Mouse (Mus musculus): ENCODE measurements around the gene Mpo. TPM values are rescaled to one million over a fixed set of nuclear protein-coding genes. Genes with fewer than 3 reads are reported as not detected.

The Mpo gene
- not detected for polyA plus RNA-seq (2012; fragmentation: generic; extraction: Trizol)
- long read RNA-seq, experiment 1, result 0 reads
- long read RNA-seq, experiment 2, result 0 reads

DNA sequence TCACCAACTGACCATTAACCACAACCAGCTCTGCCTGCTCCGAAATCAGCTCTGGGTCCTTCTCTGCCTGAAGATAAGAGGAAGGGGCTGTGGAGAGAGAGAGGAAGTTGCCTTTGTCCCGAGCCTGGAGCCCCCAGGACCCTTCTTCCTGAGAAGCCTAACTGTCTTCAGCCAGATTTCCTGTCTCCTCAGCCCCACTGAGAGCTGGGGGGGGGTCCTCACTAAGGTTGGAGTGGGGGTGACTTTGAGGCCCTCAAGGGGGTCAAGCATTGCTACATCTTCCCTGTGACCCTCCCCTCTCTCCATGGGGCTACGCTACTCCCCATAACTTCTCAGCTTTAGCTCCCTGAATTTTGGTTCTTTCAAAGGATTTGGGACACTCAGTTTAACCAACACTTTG, at the start of gene Mpo:
Gene Mpo, plus strand, starts transcription at position 122 of the 400 bp plus-strand sequence.
- Histone ChIP-seq H3K27me3 (ENCODE audit: control insufficient read depth, insufficient read depth, insufficient read length) (peaks cover 48% of the 10 kb centered on the region), H3ac (ENCODE audit: control insufficient read depth, insufficient read length, low read depth) (no peak within 1 kb of the TSS), H3K4me3 (ENCODE audit: insufficient read depth, poor library complexity, severe bottlenecking) (no peak within 1 kb of the TSS), H3K79me2 (ENCODE audit: control insufficient read depth, insufficient read depth) (no peaks in the 10 kb centered on the region), H3K79me3 (ENCODE audit: low read depth) (no peaks in the 10 kb centered on the region), H3K36me3 (ENCODE audit: control insufficient read depth, insufficient read depth) (no peaks in the 10 kb centered on the region)
- TF ChIP-seq CEBPB (IDR thresholded peaks at IDR 0.05; ENCODE audit: low read depth) (no peak), MAX (IDR thresholded peaks at IDR 0.05) (no peak)

DNA sequence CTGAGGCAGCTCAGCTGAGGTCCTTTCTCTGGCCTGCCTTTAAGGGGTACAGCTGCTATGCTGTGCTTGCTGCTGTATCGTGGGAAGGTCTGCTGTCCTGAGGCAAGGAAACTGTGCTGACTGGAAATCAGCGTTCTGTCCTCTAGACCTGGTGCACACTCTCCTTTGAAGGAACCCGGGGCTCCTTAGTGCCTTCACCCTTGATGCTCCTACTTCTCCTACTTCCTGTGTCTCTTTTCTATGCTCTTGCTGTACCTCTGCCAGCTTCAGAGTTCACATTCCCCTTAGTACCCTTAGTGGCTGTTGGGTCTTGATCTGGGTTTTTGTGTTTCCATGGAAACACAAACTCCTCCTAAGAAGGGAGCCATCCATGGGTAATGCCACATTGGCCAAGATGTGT, 49.7 kb upstream of the Mpo start:
- Histone ChIP-seq H3K36me3 (ENCODE audit: control insufficient read depth, insufficient read depth) (peaks cover 45% of the 10 kb centered on the region), H3K79me3 (ENCODE audit: low read depth) (no peaks in the 10 kb centered on the region), H3K27me3 (ENCODE audit: control insufficient read depth, insufficient read depth, insufficient read length) (no peaks in the 10 kb centered on the region), H3K4me3 (ENCODE audit: insufficient read depth, poor library complexity, severe bottlenecking) (no peak overlapping the region), H3K79me2 (ENCODE audit: control insufficient read depth, insufficient read depth) (no peaks in the 10 kb centered on the region), H3ac (ENCODE audit: control insufficient read depth, insufficient read length, low read depth) (no peak overlapping the region)
- no peak for TF ChIP-seq USF1 (IDR thresholded peaks at IDR 0.05; ENCODE audit: low read depth)
- TF ChIP-seq MYOD1 (IDR thresholded peaks at IDR 0.05; ENCODE audit: control insufficient read depth, insufficient read length, low read depth), result no peak
- TF ChIP-seq MAX (IDR thresholded peaks at IDR 0.05), result no peak
- no peak for TF ChIP-seq MYOG (IDR thresholded peaks at IDR 0.05; ENCODE audit: control insufficient read depth, extremely low read depth, insufficient read length)
- no peak for TF ChIP-seq CTCF (IDR thresholded peaks at IDR 0.05; ENCODE audit: control insufficient read depth, insufficient read depth, insufficient read length)
- no peak for TF ChIP-seq CEBPB (IDR thresholded peaks at IDR 0.05; ENCODE audit: low read depth)
- no peak for TF ChIP-seq FOSL1 (IDR thresholded peaks at IDR 0.05; ENCODE audit: insufficient read depth, low read length, poor library complexity, severe bottlenecking)

DNA sequence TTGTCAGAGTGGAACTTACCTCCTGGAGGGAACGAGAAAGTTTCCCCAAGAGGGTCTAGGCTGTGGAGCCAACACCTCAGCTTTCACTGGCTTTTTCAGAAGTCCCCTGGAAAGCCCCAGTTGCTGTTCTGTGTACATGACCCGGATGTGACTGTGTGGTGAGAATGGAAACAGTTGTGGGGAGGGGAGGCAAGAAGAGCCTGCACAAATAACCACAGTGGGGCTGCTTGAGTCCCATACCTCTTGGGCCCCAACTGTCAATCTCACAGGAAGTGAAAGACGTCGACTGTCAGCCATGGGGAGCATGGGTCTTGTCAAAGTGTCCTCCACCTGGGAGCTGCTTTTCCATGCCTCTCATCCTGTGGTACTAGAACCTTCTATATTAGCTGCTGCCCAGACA, 48.4 kb upstream of the Mpo start:
- peaks cover 38% of the 10 kb centered on the region for H3K36me3 ChIP-seq (ENCODE audit: control insufficient read depth, insufficient read depth)
- TF ChIP-seq MAX (IDR thresholded peaks at IDR 0.05) (no peak), MYOD1 (IDR thresholded peaks at IDR 0.05; ENCODE audit: control insufficient read depth, insufficient read length, low read depth) (no peak), CTCF (IDR thresholded peaks at IDR 0.05; ENCODE audit: control insufficient read depth, insufficient read depth, insufficient read length) (no peak), FOSL1 (IDR thresholded peaks at IDR 0.05; ENCODE audit: insufficient read depth, low read length, poor library complexity, severe bottlenecking) (no peak), USF1 (IDR thresholded peaks at IDR 0.05; ENCODE audit: low read depth) (no peak), MYOG (IDR thresholded peaks at IDR 0.05; ENCODE audit: control insufficient read depth, extremely low read depth, insufficient read length) (no peak), CEBPB (IDR thresholded peaks at IDR 0.05; ENCODE audit: low read depth) (no peak)
- no peak overlapping the region for H3K4me3 ChIP-seq (ENCODE audit: insufficient read depth, poor library complexity, severe bottlenecking)
- H3K79me3 ChIP-seq (ENCODE audit: low read depth), result no peaks in the 10 kb centered on the region
- no peak overlapping the region for H3ac ChIP-seq (ENCODE audit: control insufficient read depth, insufficient read length, low read depth)
- H3K27me3 ChIP-seq (ENCODE audit: control insufficient read depth, insufficient read depth, insufficient read length), result no peaks in the 10 kb centered on the region
- no peaks in the 10 kb centered on the region for H3K79me2 ChIP-seq (ENCODE audit: control insufficient read depth, insufficient read depth)

DNA sequence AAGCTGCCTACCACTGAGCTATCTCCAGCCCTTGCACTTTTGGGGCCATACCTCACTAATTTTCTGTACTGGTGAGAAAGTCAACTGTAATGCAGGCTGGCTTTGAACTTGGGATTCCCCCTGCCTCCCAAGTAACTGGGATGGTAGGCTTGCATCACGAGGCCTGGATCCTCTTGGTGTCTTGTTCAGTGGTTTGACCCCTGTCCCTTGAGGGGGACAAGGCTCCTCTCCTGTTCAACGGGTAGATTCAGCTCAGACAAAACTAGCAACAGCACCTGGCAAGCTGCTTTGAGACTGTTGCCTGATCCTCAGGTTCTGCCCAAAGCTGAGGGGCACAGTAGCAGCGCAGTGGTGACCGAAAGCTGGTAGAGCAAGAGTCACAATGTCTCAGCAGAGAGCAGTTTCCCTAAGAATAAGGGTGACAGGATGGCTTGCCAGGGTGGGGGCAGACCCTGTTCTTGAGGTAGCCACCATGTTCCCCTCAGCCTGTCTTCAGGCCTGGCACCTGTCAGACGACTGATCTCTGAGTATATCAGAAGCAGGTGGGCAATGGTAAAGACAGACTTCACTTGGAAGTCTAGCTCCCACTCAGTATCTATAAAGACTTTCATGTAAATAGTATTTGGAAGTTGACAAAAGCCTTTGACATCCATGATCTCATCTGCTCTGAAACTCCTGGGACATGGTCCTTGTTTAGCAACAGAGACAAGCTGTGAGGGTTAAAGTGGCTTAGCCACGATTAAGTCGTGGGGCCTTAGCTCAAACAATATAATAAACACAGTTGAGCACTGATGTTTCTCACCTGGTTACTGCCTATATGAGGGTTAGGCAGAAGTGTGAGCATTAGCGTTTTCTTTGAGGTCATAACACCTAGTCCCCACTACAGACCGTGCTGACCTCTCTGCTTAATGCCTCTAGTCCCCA, 47.5 kb upstream of the Mpo start:
- Histone ChIP-seq H3K4me3 (ENCODE audit: insufficient read depth, poor library complexity, severe bottlenecking) (no peak overlapping the region), H3K36me3 (ENCODE audit: control insufficient read depth, insufficient read depth) (peaks cover 30% of the 10 kb centered on the region), H3K27me3 (ENCODE audit: control insufficient read depth, insufficient read depth, insufficient read length) (no peaks in the 10 kb centered on the region), H3ac (ENCODE audit: control insufficient read depth, insufficient read length, low read depth) (no peak overlapping the region), H3K79me3 (ENCODE audit: low read depth) (no peaks in the 10 kb centered on the region), H3K79me2 (ENCODE audit: control insufficient read depth, insufficient read depth) (no peaks in the 10 kb centered on the region)
- TF ChIP-seq MYOG (IDR thresholded peaks at IDR 0.05; ENCODE audit: control insufficient read depth, extremely low read depth, insufficient read length), result no peak
- TF ChIP-seq MAX (IDR thresholded peaks at IDR 0.05), result no peak
- TF ChIP-seq CEBPB (IDR thresholded peaks at IDR 0.05; ENCODE audit: low read depth), result no peak
- TF ChIP-seq USF1 (IDR thresholded peaks at IDR 0.05; ENCODE audit: low read depth), result no peak
- no peak for TF ChIP-seq FOSL1 (IDR thresholded peaks at IDR 0.05; ENCODE audit: insufficient read depth, low read length, poor library complexity, severe bottlenecking)
- TF ChIP-seq CTCF (IDR thresholded peaks at IDR 0.05; ENCODE audit: control insufficient read depth, insufficient read depth, insufficient read length), result no peak
- TF ChIP-seq MYOD1 (IDR thresholded peaks at IDR 0.05; ENCODE audit: control insufficient read depth, insufficient read length, low read depth), result no peak

DNA sequence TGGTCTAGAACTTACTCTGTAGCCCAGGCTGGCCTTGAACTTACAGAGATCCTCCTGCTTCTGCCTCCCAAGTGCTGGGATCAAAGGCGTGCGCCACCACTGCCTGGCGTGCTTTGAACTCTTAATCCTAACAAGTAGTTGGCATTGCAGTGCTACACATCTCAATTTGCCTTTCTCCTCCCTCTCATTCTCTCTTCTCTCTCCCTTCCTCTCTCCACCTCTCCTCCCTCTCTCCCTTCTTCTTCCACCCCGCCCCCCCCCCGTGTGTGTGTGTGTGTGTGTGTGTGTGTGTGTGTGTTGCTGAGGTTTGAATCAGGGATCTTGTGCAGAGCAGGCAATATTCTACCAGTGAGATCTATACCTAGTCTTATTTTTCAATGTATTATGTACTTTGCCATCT, 46.1 kb upstream of the Mpo start:
- no peak overlapping the region for H3K4me3 ChIP-seq (ENCODE audit: insufficient read depth, poor library complexity, severe bottlenecking)
- no peak for TF ChIP-seq MYOD1 (IDR thresholded peaks at IDR 0.05; ENCODE audit: control insufficient read depth, insufficient read length, low read depth)
- no peak for TF ChIP-seq MAX (IDR thresholded peaks at IDR 0.05)
- no peaks in the 10 kb centered on the region for H3K79me3 ChIP-seq (ENCODE audit: low read depth)
- peaks cover 24% of the 10 kb centered on the region for H3K36me3 ChIP-seq (ENCODE audit: control insufficient read depth, insufficient read depth)
- H3ac ChIP-seq (ENCODE audit: control insufficient read depth, insufficient read length, low read depth), result no peak overlapping the region
- no peaks in the 10 kb centered on the region for H3K79me2 ChIP-seq (ENCODE audit: control insufficient read depth, insufficient read depth)
- H3K27me3 ChIP-seq (ENCODE audit: control insufficient read depth, insufficient read depth, insufficient read length), result no peaks in the 10 kb centered on the region

DNA sequence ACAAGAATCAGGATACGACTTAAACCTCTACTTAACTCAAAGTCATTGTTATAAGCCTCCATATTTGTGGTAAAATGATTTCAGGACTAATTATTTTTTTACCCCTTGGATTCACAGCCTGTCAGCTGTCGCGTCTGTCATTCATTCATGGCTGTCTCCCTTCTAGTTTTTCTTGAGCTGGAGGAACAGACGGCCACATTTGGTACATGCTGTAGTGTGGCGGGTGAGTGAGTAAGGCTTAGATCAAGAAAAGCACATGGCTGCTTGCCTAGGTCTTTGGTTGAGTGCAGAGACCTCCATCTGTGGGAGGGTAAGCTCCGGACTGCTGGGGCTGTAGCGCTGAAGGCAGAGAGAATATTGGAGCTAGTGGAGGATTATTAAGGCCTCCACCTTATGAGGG, 45.7 kb upstream of the Mpo start:
- no peaks in the 10 kb centered on the region for H3K79me2 ChIP-seq (ENCODE audit: control insufficient read depth, insufficient read depth)
- no peaks in the 10 kb centered on the region for H3K79me3 ChIP-seq (ENCODE audit: low read depth)
- TF ChIP-seq FOSL1 (IDR thresholded peaks at IDR 0.05; ENCODE audit: insufficient read depth, low read length, poor library complexity, severe bottlenecking), result no peak
- TF ChIP-seq CTCF (IDR thresholded peaks at IDR 0.05; ENCODE audit: control insufficient read depth, insufficient read depth, insufficient read length), result no peak
- TF ChIP-seq MYOG (IDR thresholded peaks at IDR 0.05; ENCODE audit: control insufficient read depth, extremely low read depth, insufficient read length), result no peak
- TF ChIP-seq MAX (IDR thresholded peaks at IDR 0.05), result no peak
- TF ChIP-seq CEBPB (IDR thresholded peaks at IDR 0.05; ENCODE audit: low read depth), result no peak
- TF ChIP-seq MYOD1 (IDR thresholded peaks at IDR 0.05; ENCODE audit: control insufficient read depth, insufficient read length, low read depth), result no peak
- no peak for TF ChIP-seq USF1 (IDR thresholded peaks at IDR 0.05; ENCODE audit: low read depth)
- peaks cover 20% of the 10 kb centered on the region for H3K36me3 ChIP-seq (ENCODE audit: control insufficient read depth, insufficient read depth)
- H3K4me3 ChIP-seq (ENCODE audit: insufficient read depth, poor library complexity, severe bottlenecking), result no peak overlapping the region
- H3K27me3 ChIP-seq (ENCODE audit: control insufficient read depth, insufficient read depth, insufficient read length), result no peaks in the 10 kb centered on the region
- no peak overlapping the region for H3ac ChIP-seq (ENCODE audit: control insufficient read depth, insufficient read length, low read depth)

Data from C2C12 (cell line).